In the genomic region with DNA sequence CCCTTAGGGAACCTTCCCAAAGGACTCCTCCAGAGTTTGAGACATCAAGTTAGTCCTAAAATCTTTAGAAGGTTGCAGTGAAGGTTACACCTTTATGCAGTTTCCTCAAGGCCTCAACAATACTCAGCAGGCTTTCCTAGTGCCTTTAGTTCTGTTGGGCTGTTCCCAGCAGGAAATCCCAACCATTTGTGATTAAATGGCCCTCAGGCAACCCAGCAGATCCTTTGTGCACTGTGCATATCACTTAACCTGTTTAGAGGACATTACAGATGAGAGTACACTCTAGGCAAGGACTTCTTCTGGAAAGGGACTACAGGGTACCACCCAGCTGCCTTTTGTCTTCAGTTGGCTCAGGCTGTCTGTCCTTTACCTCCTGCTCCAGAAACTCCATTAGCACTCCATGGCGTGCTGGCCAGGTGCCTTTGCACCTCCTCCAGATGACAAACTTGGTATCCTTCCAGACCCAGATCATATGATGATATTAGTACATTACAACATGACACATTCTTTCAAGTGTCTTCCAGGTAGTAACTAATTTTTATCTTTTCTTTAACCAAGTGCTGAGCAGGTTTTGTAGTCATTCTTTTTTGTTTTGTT, we compare ENCODE assay signal across 1 mouse cellular context.
TF ChIP-seq lines count a peak whose summit lies in the region.

No protein-coding gene starts in this region.

TF ChIP-seq in ES-E14, 5 proteins besides CTCF, POLR2A, EP300 and RAD21:
- TF ChIP-seq HCFC1 (IDR thresholded peaks at IDR 0.05; ENCODE audit: borderline replicate concordance, insufficient read depth, low read length): no peak
- no peak for TF ChIP-seq ZNF384 (IDR thresholded peaks at IDR 0.05; ENCODE audit: low read depth, low read length)
- no peak for TF ChIP-seq CHD2 (IDR thresholded peaks at IDR 0.05; ENCODE audit: low read depth, low read length)
- no peak for TF ChIP-seq MAFK (IDR thresholded peaks at IDR 0.05; ENCODE audit: insufficient read depth, low read depth, low read length)
- TF ChIP-seq ZC3H11A (IDR thresholded peaks at IDR 0.05; ENCODE audit: borderline replicate concordance, low read depth, low read length): no peak
TF ChIP-seq in ES-E14: peak in this region for 0.
